ENCODE assay signal across 11 mouse cellular contexts in genomic region chr16:92423363-92423762, GRCm38 (mm10). TPM values are rescaled to one million over a fixed set of nuclear protein-coding genes. Genes with fewer than 3 reads are reported as not detected.
DNase-seq lines count a peak whose midpoint lies in the region; ATAC-seq and TF ChIP-seq lines count a peak whose summit lies in the region.
"Had no signal": no experiment of that assay in that cellular context is flagged by ENCODE, and none has a peak within 500 bp of the region (broad histone marks: within the 10 kb centered on the region; RNA-seq: fewer than 3 reads in every experiment).

No protein-coding gene starts in this region.

- 0 out of 2 replicates have a peak, but pooled peaks have one; percentile 29 for ATAC-seq in forebrain, postnatal 0 days
- no peak for ATAC-seq in forebrain, embryonic 14.5 days
- no peak for ATAC-seq in neural tube, embryonic 13.5 days (ENCODE audit: low read depth)
- no peak for ATAC-seq in intestine, embryonic 15.5 days
- peak; percentile 48; the same call in 1 of the 2 replicates for ATAC-seq in limb, embryonic 15.5 days (ENCODE audit: insufficient number of reproducible peaks, low FRiP score, low TSS enrichment, low read depth)
- no peak for ATAC-seq in granulocyte monocyte progenitor cell, adult 5-6 weeks (replicated peaks; ENCODE audit: poor library complexity, severe bottlenecking)
- ATAC-seq: activated CD4-positive, CD25-positive, alpha-beta regulatory T cell, adult 4 months had no signal

- WGBS in forebrain, postnatal 0 days = 61% methylated on average over 10 of the region's 10 CpGs
- 64% methylated on average over 10 of the region's 10 CpGs for WGBS in forebrain, embryonic 14.5 days
- 55% methylated on average over 10 of the region's 10 CpGs for WGBS in neural tube, embryonic 13.5 days
- 50% methylated on average over 10 of the region's 10 CpGs for WGBS in intestine, embryonic 15.5 days
- WGBS in limb, embryonic 15.5 days = 19% methylated on average over 10 of the region's 10 CpGs

- no peak for DNase-seq in forebrain, postnatal 0 days
- DNase-seq in forebrain, embryonic 14.5 days (ENCODE audit: low spot score) = no peak
- no peak for DNase-seq in neural tube, embryonic 10.5 days (ENCODE audit: extremely low spot score, low spot score)
- DNase-seq in testis, postnatal 14 days (ENCODE audit: low spot score) = no peak
- DNase-seq: liver had no signal

- no peak overlapping the region for H3K9ac ChIP-seq in forebrain, postnatal 0 days
- no peak overlapping the region for H3K9ac ChIP-seq in forebrain, embryonic 14.5 days (ENCODE audit: low read length)
- H3K9ac ChIP-seq in neural tube, embryonic 13.5 days = no peak overlapping the region
- H3K9ac ChIP-seq in intestine, embryonic 15.5 days = no peak overlapping the region
- H3K9ac ChIP-seq in limb, embryonic 15.5 days = no peak overlapping the region
- H3K9ac ChIP-seq: midbrain, embryonic 12.5 days had no signal

- TF ChIP-seq CTCF in forebrain, postnatal 0 days (IDR thresholded peaks at IDR 0.05; ENCODE audit: low read depth) = no peak

- no peak overlapping the region for H3K4me3 ChIP-seq in forebrain, postnatal 0 days (ENCODE audit: low read depth, low read length)
- H3K4me3 ChIP-seq in forebrain, embryonic 14.5 days (ENCODE audit: low read depth, low read length) = no peak overlapping the region
- H3K4me3 ChIP-seq in neural tube, embryonic 13.5 days = no peak overlapping the region
- H3K4me3 ChIP-seq in intestine, embryonic 15.5 days (replicated peaks) = no peak overlapping the region
- H3K4me3 ChIP-seq in limb, embryonic 15.5 days = no peak overlapping the region
- H3K4me3 ChIP-seq: midbrain, embryonic 12.5 days had no signal

- no peaks in the 10 kb centered on the region for H3K9me3 ChIP-seq in forebrain, postnatal 0 days (ENCODE audit: low read length)
- no peaks in the 10 kb centered on the region for H3K9me3 ChIP-seq in forebrain, embryonic 14.5 days (replicated peaks; ENCODE audit: control insufficient read depth, low read length)
- no peaks in the 10 kb centered on the region for H3K9me3 ChIP-seq in neural tube, embryonic 13.5 days
- no peaks in the 10 kb centered on the region for H3K9me3 ChIP-seq in intestine, embryonic 15.5 days
- H3K9me3 ChIP-seq in limb, embryonic 15.5 days = no peaks in the 10 kb centered on the region
- H3K9me3 ChIP-seq: midbrain, embryonic 12.5 days had no signal

- H3K36me3 ChIP-seq in forebrain, postnatal 0 days (ENCODE audit: insufficient read depth) = no peaks in the 10 kb centered on the region
- H3K36me3 ChIP-seq in forebrain, embryonic 14.5 days (ENCODE audit: control insufficient read depth, insufficient read depth, low read length) = no peaks in the 10 kb centered on the region
- H3K36me3 ChIP-seq in neural tube, embryonic 13.5 days = no peaks in the 10 kb centered on the region
- no peaks in the 10 kb centered on the region for H3K36me3 ChIP-seq in intestine, embryonic 15.5 days
- H3K36me3 ChIP-seq in limb, embryonic 15.5 days = no peaks in the 10 kb centered on the region
- H3K36me3 ChIP-seq: midbrain, embryonic 12.5 days had no signal

- H3K4me1 ChIP-seq in forebrain, postnatal 0 days (ENCODE audit: insufficient read depth) = no peaks in the 10 kb centered on the region
- H3K4me1 ChIP-seq in forebrain, embryonic 14.5 days (ENCODE audit: control insufficient read depth, insufficient read depth, low read length) = peaks cover 9% of the 10 kb centered on the region; the same call in 1 of the 2 replicates
- H3K4me1 ChIP-seq in neural tube, embryonic 13.5 days (replicated peaks) = peaks cover 49% of the 10 kb centered on the region
- H3K4me1 ChIP-seq in intestine, embryonic 15.5 days (replicated peaks) = peaks cover 22% of the 10 kb centered on the region
- peaks cover 62% of the 10 kb centered on the region for H3K4me1 ChIP-seq in limb, embryonic 15.5 days

- no peak overlapping the region for H3K4me2 ChIP-seq in forebrain, postnatal 0 days (ENCODE audit: low read depth)
- no peak overlapping the region for H3K4me2 ChIP-seq in forebrain, embryonic 14.5 days (ENCODE audit: low read length)
- no peak overlapping the region for H3K4me2 ChIP-seq in neural tube, embryonic 13.5 days
- H3K4me2 ChIP-seq in intestine, embryonic 15.5 days (replicated peaks) = no peak overlapping the region
- peak overlapping the region; percentile 24 for H3K4me2 ChIP-seq in limb, embryonic 15.5 days
- H3K4me2 ChIP-seq: midbrain, embryonic 12.5 days had no signal

- H3K27ac ChIP-seq in forebrain, postnatal 0 days (ENCODE audit: low read depth, low read length) = no peak overlapping the region
- H3K27ac ChIP-seq in forebrain, embryonic 14.5 days (ENCODE audit: low read depth, low read length) = no peak overlapping the region
- peak overlapping the region; percentile 49; the same call in 1 of the 2 replicates for H3K27ac ChIP-seq in neural tube, embryonic 13.5 days (replicated peaks)
- peak overlapping the region; percentile 66 for H3K27ac ChIP-seq in intestine, embryonic 15.5 days
- H3K27ac ChIP-seq in limb, embryonic 15.5 days = peak overlapping the region; percentile 90
- H3K27ac ChIP-seq: midbrain, embryonic 12.5 days had no signal

- no peaks in the 10 kb centered on the region for H3K27me3 ChIP-seq in forebrain, postnatal 0 days (ENCODE audit: insufficient read depth, low read length)
- H3K27me3 ChIP-seq in forebrain, embryonic 14.5 days (replicated peaks; ENCODE audit: control insufficient read depth, insufficient read depth, low read length) = no peaks in the 10 kb centered on the region
- H3K27me3 ChIP-seq in neural tube, embryonic 13.5 days = no peaks in the 10 kb centered on the region
- no peaks in the 10 kb centered on the region for H3K27me3 ChIP-seq in intestine, embryonic 15.5 days (replicated peaks)
- no peaks in the 10 kb centered on the region for H3K27me3 ChIP-seq in limb, embryonic 15.5 days
- H3K27me3 ChIP-seq: midbrain, embryonic 12.5 days had no signal

RNA-seq across cellular contexts. Expression of gene Rcan1, which starts 47.3 kb away (rescaled TPM):
- total RNA-seq in forebrain, postnatal 0 days (2014; rRNA removed) = 72.3 and 83.8 TPM in 2 replicates
- 50.3 and 52.2 TPM in 2 replicates for polyA plus RNA-seq in forebrain, postnatal 0 days (2015; fragmentation: Nextera tagmentation; extraction: Ambion mirVana)
- polyA plus RNA-seq in forebrain, embryonic 14.5 days (2014; fragmentation: Nextera tagmentation; extraction: Ambion mirVana) = 46.3 and 49.0 TPM in 2 replicates
- polyA plus RNA-seq in neural tube, embryonic 13.5 days (2015; fragmentation: Nextera tagmentation; extraction: Ambion mirVana) = 51.7 and 60.2 TPM in 2 replicates
- polyA plus RNA-seq in intestine, embryonic 15.5 days (2015; fragmentation: Nextera tagmentation; extraction: Ambion mirVana) = 23.5 and 24.0 TPM in 2 replicates
- polyA plus RNA-seq in limb, embryonic 15.5 days (2015; fragmentation: Nextera tagmentation; extraction: Ambion mirVana) = 39.9 and 41.2 TPM in 2 replicates
- total RNA-seq in granulocyte monocyte progenitor cell, adult 5-6 weeks (2014; fragmentation: Nextera tagmentation) = 6.3 and 11.5 TPM in 2 replicates
- 7.4 and 8.0 TPM in 2 replicates for total RNA-seq in granulocyte monocyte progenitor cell, adult 5-6 weeks (2017)

Comparison
In these comparisons a context has a peak if more than half of its experiments do, and no peak if none do; other contexts are left out.
1. ATAC-seq: peak in forebrain, postnatal 0 days (single experiment) and limb, embryonic 15.5 days (single experiment); none in forebrain, embryonic 14.5 days (single experiment), neural tube, embryonic 13.5 days (single experiment), intestine, embryonic 15.5 days (single experiment) and granulocyte monocyte progenitor cell, adult 5-6 weeks (single experiment).
2. H3K27ac ChIP-seq: peak in neural tube, embryonic 13.5 days (single experiment), intestine, embryonic 15.5 days (single experiment) and limb, embryonic 15.5 days (single experiment); none in forebrain, postnatal 0 days (single experiment) and forebrain, embryonic 14.5 days (single experiment).